Mouse (Mus musculus): ENCODE measurements at regions not wholly inside any gene's neighbourhood (a gene's known extent, or its start where the extent isn't known, plus 50 kb on each side); places are given as distances from the start of the nearest gene placed in this dataset.

DNA sequence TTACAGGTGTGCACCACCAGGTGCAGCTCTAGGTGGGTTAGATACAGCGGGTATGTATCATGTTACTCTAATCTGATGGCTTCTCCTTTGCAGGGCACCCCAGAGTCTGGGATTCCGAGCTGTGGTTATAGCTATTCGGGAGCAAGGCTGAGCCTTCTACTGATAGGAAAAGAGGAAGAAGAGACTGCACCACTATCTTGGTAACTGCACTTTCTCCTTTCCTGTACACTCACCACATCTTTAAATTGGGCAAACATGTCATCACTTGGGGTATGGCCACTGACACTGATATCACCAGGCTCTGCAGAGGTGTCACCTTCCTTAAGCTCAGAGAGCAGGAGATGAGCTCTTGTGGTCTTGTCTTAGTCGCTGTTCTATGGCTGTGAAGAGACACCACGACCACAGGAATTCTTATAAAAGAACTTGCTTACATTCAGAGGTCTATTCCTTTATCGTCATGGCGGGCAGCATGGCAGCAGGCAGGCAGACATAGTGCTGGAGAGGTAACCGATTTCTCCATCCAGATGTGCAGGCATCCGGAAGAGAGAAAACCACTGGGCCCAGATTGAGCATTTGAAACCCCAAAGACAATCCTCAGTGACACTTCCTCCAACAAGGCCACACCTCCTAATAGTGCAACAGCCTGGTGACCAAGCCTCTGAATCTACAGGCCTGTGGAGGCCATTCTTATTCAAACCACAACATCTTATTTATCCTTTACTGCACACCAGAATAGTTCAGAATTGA lies 74.1 kb upstream of the Zbtb18 start:
- TF ChIP-seq CTCF (IDR thresholded peaks at IDR 0.05; ENCODE audit: control insufficient read depth, insufficient read depth, insufficient read length) (no peak), FOSL1 (IDR thresholded peaks at IDR 0.05; ENCODE audit: insufficient read depth, low read length, poor library complexity, severe bottlenecking) (no peak), MAX (IDR thresholded peaks at IDR 0.05) (no peak), CEBPB (IDR thresholded peaks at IDR 0.05; ENCODE audit: low read depth) (no peak)

Data from C2C12 (cell line).